Mouse (Mus musculus): ENCODE data around the gene Ush1g. TPM values are rescaled to one million over a fixed set of nuclear protein-coding genes. Genes with fewer than 3 reads are reported as not detected.

Ush1g gene
- polyA plus RNA-seq, 1 experiment from 2014 or later = 0.20 TPM

DNA sequence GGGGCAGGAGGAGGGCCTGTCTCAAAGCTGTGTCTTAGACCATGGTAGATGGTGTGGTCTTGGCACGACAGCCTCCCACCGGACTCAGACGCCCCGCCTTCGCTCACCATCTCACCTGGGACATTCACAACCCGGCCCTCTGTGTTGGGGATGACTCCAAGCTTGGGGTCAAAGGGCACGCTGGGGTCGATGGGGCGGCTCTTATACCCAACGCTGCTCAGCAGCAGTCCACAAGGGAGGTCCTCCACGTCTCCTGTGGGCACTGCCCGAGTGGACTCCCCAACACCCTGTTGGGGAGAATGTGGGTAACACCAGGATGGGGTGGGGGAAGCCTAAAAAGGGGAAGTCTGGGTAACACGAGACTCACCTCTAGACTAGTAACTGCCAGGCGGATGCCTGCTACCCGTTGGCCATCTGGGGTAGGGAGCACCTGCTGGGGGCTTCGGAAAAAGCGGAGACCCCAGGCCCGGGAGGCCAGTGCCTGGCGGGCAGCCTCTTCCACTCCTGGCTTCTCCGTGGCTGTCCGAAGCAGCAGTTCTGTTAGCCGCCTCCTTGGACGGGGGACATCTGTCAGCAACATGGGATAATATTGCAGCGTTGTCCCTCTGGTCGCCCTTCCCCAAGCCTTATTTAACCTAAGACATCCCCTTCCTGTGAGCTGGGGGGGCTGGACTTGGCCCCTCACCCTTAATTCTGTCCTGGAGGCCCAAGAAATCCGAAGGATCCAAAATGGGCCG lies 52.3 kb downstream of the Ush1g start:
- Histone ChIP-seq H3K27ac (replicated peaks) (no peak overlapping the region), H3K9ac (no peak overlapping the region), H3K36me3 (replicated peaks) (peaks cover 5% of the 10 kb centered on the region; the same call in 1 of the 2 replicates), H3K27me3 (peaks cover 48% of the 10 kb centered on the region), H3K9me3 (replicated peaks) (no peaks in the 10 kb centered on the region), H3K4me3 (replicated peaks) (no peak overlapping the region), H3K4me2 (no peak overlapping the region), H3K4me1 (replicated peaks) (peaks cover 33% of the 10 kb centered on the region)
- 71% methylated on average over 27 of the region's 27 CpGs for WGBS (ENCODE audit: insufficient replicate concordance)
- no peak for ATAC-seq (ENCODE audit: insufficient read depth)

DNA sequence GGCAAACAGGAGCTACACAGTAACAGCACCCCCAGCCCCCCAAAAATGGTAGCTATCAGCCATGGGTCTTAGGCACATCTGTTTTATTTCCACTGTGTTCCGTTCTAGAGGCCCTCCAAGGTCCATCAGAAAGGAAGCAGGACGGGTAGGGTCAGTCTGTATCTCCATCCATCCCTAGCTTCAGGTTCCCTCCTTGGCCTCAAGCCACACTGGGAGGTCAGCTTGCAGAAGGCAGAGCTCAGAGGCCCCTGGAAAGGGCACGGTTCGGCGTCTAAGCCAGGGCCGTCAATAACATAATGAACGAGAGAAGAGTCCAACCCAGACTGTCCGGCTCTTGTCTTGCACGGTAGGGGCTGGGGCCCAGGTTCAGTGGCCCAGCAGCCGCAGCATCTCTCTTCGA lies 53.9 kb downstream of the Ush1g start:
- H3K4me3 ChIP-seq (replicated peaks) = no peak overlapping the region
- H3K9me3 ChIP-seq (replicated peaks) = no peaks in the 10 kb centered on the region
- peaks cover 19% of the 10 kb centered on the region for H3K4me1 ChIP-seq (replicated peaks)
- no peak for ATAC-seq (ENCODE audit: insufficient read depth)
- H3K27ac ChIP-seq (replicated peaks) = no peak overlapping the region
- no peak overlapping the region for H3K4me2 ChIP-seq
- H3K9ac ChIP-seq = no peak overlapping the region
- WGBS (ENCODE audit: insufficient replicate concordance) = 71% methylated on average over 11 of the region's 11 CpGs
- H3K36me3 ChIP-seq (replicated peaks) = peaks cover 5% of the 10 kb centered on the region; the same call in 1 of the 2 replicates
- peaks cover 63% of the 10 kb centered on the region for H3K27me3 ChIP-seq

DNA sequence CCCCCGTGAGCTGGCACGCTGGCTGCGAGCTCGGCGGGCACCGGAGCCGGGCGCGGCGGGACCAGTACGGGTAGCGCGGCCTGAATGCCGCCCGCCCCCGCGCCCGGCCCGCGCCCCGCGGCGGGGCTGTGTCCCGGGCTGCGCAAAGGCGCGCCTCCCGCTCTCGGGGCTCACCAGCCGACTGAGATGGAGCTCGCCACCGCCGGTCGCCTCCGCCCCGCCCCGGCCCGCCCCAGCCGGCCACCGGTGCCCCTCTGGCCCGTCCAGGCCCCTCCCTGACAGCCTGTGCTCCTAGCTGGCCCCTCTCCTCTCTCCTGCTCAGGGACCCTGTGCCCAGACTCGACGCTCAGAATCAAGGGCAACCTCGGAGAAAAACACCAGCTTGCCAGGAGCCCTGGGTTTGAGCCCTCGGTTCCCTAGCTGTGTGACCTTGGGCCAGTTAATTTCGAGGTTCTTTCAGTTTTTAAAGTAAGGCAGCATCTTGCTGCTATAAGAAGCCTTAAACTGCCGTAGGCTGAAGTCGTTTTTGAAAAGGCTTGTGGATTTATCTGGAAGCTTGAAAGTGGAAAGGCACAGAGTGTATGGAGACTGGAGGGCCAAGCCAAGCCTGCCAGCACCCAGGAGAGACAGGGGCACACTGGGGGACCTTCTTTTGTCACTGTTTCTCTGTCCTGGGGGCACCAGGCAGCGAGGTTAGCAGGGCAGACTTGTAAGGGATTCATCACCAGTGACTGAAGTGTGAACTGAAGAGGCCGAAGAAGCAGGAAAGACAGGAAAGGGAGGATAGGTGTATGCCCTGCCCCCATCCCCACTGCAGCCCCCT lies 54.6 kb downstream of the Ush1g start, which contains the start of gene Grin2c:
Gene Grin2c, minus strand, starts transcription at position 183 of the 823 bp plus-strand sequence.
- Histone ChIP-seq H3K9me3 (replicated peaks) (no peaks in the 10 kb centered on the region), H3K4me1 (replicated peaks) (peaks cover 15% of the 10 kb centered on the region), H3K36me3 (replicated peaks) (peaks cover 5% of the 10 kb centered on the region; the same call in 1 of the 2 replicates), H3K27me3 (peaks cover 70% of the 10 kb centered on the region), H3K9ac (no peak within 1 kb of the TSS), H3K4me2 (peak within 1 kb of the TSS; percentile 47), H3K4me3 (replicated peaks) (peak within 1 kb of the TSS; percentile 21), H3K27ac (replicated peaks) (no peak within 1 kb of the TSS)
- WGBS (ENCODE audit: insufficient replicate concordance) = 6% methylated on average over 48 of the region's 50 CpGs
- no peak for ATAC-seq (ENCODE audit: insufficient read depth)

DNA sequence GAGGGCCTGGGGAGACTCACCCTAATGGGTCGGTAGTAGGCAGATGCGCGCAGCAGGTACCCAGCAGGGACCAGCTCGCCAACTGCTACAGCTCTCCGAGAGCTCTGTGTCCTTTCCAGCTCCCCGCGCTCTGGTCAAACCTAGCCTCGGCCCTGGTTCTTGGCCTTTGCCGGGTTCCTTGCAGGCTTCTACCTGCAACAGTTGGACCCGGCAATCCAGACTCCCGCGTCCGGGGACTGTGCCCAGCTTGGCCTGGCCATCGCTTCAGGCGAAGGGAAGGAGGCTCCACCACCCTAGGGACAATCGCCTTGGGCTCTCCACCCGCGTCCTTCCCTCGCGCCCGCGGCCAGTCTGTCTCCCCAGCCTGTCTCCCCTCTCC lies 55.5 kb downstream of the Ush1g start:
- Histone ChIP-seq H3K4me3 (replicated peaks) (peak overlapping the region; percentile 21; the same call in 1 of the 2 replicates), H3K4me1 (replicated peaks) (peaks cover 15% of the 10 kb centered on the region), H3K36me3 (replicated peaks) (peaks cover 5% of the 10 kb centered on the region; the same call in 1 of the 2 replicates), H3K27me3 (peaks cover 79% of the 10 kb centered on the region), H3K9ac (no peak overlapping the region), H3K4me2 (peak overlapping the region; percentile 47), H3K9me3 (replicated peaks) (no peaks in the 10 kb centered on the region), H3K27ac (replicated peaks) (no peak overlapping the region)
- ATAC-seq (ENCODE audit: insufficient read depth) = no peak; the same call in 1 of the 2 replicates
- WGBS (ENCODE audit: insufficient replicate concordance) = 3% methylated on average over 22 of the region's 22 CpGs

DNA sequence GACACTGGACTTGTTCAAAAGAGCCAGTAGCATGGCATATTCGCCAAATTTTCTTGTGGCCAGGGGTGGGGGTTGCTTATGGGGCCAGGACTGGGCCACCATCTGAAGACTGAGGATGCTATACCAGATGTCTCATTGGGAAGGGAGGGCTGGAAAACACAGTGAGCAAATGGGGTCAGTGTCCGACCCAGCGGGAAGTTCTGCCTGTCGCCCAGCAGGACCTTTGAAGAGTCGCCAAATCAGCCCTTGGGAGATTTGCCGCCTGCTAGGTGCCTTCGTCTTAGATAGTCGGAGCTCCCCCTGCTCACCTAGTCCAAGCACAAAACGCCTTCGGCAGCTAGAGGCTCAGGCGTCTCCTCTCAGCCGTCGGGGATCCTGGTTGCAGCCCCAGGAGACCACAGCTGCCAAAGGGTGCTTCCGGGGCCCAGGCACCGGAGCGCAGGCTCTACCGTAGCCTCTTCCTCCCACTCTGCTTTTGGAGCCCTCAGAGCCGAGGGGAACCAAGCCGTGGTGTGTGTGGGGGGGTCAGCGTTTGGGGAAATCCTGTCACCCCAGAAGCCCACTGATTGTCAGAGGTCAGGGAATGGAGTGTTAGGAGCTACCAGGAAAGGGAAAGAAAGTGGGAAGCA lies 56.0 kb downstream of the Ush1g start:
- no peak overlapping the region for H3K4me3 ChIP-seq (replicated peaks)
- peak overlapping the region; percentile 47; the same call in 1 of the 2 replicates for H3K4me2 ChIP-seq
- H3K9me3 ChIP-seq (replicated peaks) = no peaks in the 10 kb centered on the region
- WGBS (ENCODE audit: insufficient replicate concordance) = 5% methylated on average over 20 of the region's 20 CpGs
- no peak overlapping the region for H3K27ac ChIP-seq (replicated peaks)
- peaks cover 84% of the 10 kb centered on the region for H3K27me3 ChIP-seq
- ATAC-seq (ENCODE audit: insufficient read depth) = no peak
- peaks cover 15% of the 10 kb centered on the region for H3K4me1 ChIP-seq (replicated peaks)
- peaks cover 5% of the 10 kb centered on the region; the same call in 1 of the 2 replicates for H3K36me3 ChIP-seq (replicated peaks)
- H3K9ac ChIP-seq = no peak overlapping the region

Other genes with a start within 250 kb of the Ush1g start
- 2.2 and 2.3 TPM in 2 replicates for gene Rab37, start 230.6 kb downstream of the Ush1g start, polyA plus RNA-seq (2015; fragmentation: Nextera tagmentation; extraction: Ambion mirVana)
- 4.5 and 4.8 TPM in 2 replicates for gene Cd300lf, start 188.0 kb downstream of the Ush1g start, polyA plus RNA-seq (2015; fragmentation: Nextera tagmentation; extraction: Ambion mirVana)
- gene Slc9a3r1, start 158.7 kb downstream of the Ush1g start, polyA plus RNA-seq (2015; fragmentation: Nextera tagmentation; extraction: Ambion mirVana) = 76.4 and 82.1 TPM in 2 replicates
- 5.1 and 6.0 TPM in 2 replicates for gene Tmem104, start 134.6 kb downstream of the Ush1g start, polyA plus RNA-seq (2015; fragmentation: Nextera tagmentation; extraction: Ambion mirVana)
- 9.9 and 11.6 TPM in 2 replicates for gene Nat9, start 134.2 kb downstream of the Ush1g start, polyA plus RNA-seq (2015; fragmentation: Nextera tagmentation; extraction: Ambion mirVana)
- gene Grin2c, start 54.8 kb downstream of the Ush1g start, polyA plus RNA-seq (2015; fragmentation: Nextera tagmentation; extraction: Ambion mirVana) = 0.05 TPM in 2 replicates
- gene Fdxr, start 45.0 kb downstream of the Ush1g start, polyA plus RNA-seq (2015; fragmentation: Nextera tagmentation; extraction: Ambion mirVana) = 19.5 and 21.1 TPM in 2 replicates
- gene Fads6, start 24.4 kb downstream of the Ush1g start, polyA plus RNA-seq (2015; fragmentation: Nextera tagmentation; extraction: Ambion mirVana) = 3.4 and 4.1 TPM in 2 replicates
- gene Otop2, start 14.9 kb downstream of the Ush1g start, polyA plus RNA-seq (2015; fragmentation: Nextera tagmentation; extraction: Ambion mirVana) = not detected in 2 replicates
- not detected in 2 replicates for gene Otop3, start 12.7 kb upstream of the Ush1g start, polyA plus RNA-seq (2015; fragmentation: Nextera tagmentation; extraction: Ambion mirVana)
- 1.1 and 1.5 TPM in 2 replicates for gene Hid1, start 45.7 kb upstream of the Ush1g start, polyA plus RNA-seq (2015; fragmentation: Nextera tagmentation; extraction: Ambion mirVana)
- gene Cdr2l, start 59.9 kb upstream of the Ush1g start, polyA plus RNA-seq (2015; fragmentation: Nextera tagmentation; extraction: Ambion mirVana) = 1.2 and 1.3 TPM in 2 replicates
- 78.1 and 78.7 TPM in 2 replicates for gene Mrpl58, start 81.7 kb upstream of the Ush1g start, polyA plus RNA-seq (2015; fragmentation: Nextera tagmentation; extraction: Ambion mirVana)
- gene Atp5h, start 97.9 kb upstream of the Ush1g start, polyA plus RNA-seq (2015; fragmentation: Nextera tagmentation; extraction: Ambion mirVana) = 453 and 509 TPM in 2 replicates
- gene Kctd2, start 98.1 kb upstream of the Ush1g start, polyA plus RNA-seq (2015; fragmentation: Nextera tagmentation; extraction: Ambion mirVana) = 4.4 and 5.6 TPM in 2 replicates
- gene Trim80, start 118.5 kb upstream of the Ush1g start, polyA plus RNA-seq (2015; fragmentation: Nextera tagmentation; extraction: Ambion mirVana) = 0.55 and 0.71 TPM in 2 replicates
- gene Slc16a5, start 140.4 kb upstream of the Ush1g start, polyA plus RNA-seq (2015; fragmentation: Nextera tagmentation; extraction: Ambion mirVana) = 0.08 and 0.15 TPM in 2 replicates
- gene Armc7, start 153.6 kb upstream of the Ush1g start, polyA plus RNA-seq (2015; fragmentation: Nextera tagmentation; extraction: Ambion mirVana) = 3.3 and 3.5 TPM in 2 replicates
- gene Nt5c, start 169.8 kb upstream of the Ush1g start, polyA plus RNA-seq (2015; fragmentation: Nextera tagmentation; extraction: Ambion mirVana) = 38.1 and 41.9 TPM in 2 replicates
- 233 and 234 TPM in 2 replicates for gene Jpt1, start 192.3 kb upstream of the Ush1g start, polyA plus RNA-seq (2015; fragmentation: Nextera tagmentation; extraction: Ambion mirVana)
- 301 and 355 TPM in 2 replicates for gene Sumo2, start 214.2 kb upstream of the Ush1g start, polyA plus RNA-seq (2015; fragmentation: Nextera tagmentation; extraction: Ambion mirVana)
- gene Nup85, start 242.4 kb upstream of the Ush1g start, polyA plus RNA-seq (2015; fragmentation: Nextera tagmentation; extraction: Ambion mirVana) = 111 and 114 TPM in 2 replicates

Data from liver, embryonic 15.5 days (tissue).